Mouse (Mus musculus) hindbrain, embryonic 13.5 days (tissue): Measurements from ENCODE around the gene Serpina6. TPM values are rescaled to one million over a fixed set of nuclear protein-coding genes. Genes with fewer than 3 reads are reported as not detected.

Experiments
- ATAC-seq: fragments of 200-750 bp; cut with Nextera tagmentation; 2 replicates; pipeline ENCODE4 v1.8.0; 2017; ENCODE audit warnings: moderate TSS enrichment; ENCODE audit not compliant: low FRiP score
- H3K27ac ChIP-seq: fragments of 300-500 bp; sonication (generic); 2 replicates; pipeline ENCODE4 v1.5.1; 2015; ENCODE audit warnings: inconsistent platforms, mild to moderate bottlenecking, moderate library complexity
- H3K27me3 ChIP-seq: fragments of 300-500 bp; sonication (generic); 2 replicates; pipeline ENCODE4 v1.6.1; 2015; ENCODE audit warnings: mild to moderate bottlenecking, inconsistent platforms
- H3K36me3 ChIP-seq: fragments of 300-500 bp; sonication (generic); 2 replicates; pipeline ENCODE4 v1.6.1; 2015; ENCODE audit warnings: mild to moderate bottlenecking, inconsistent platforms
- H3K4me1 ChIP-seq: fragments of 300-500 bp; sonication (generic); replicated peaks from 2 replicates; pipeline ENCODE4 v1.6.1; 2015; ENCODE audit warnings: inconsistent platforms
- H3K4me2 ChIP-seq: fragments of 300-500 bp; sonication (generic); 2 replicates; pipeline ENCODE4 v1.6.1; 2015; ENCODE audit warnings: inconsistent platforms, mild to moderate bottlenecking, moderate library complexity
- H3K4me3 ChIP-seq: fragments of 300-500 bp; sonication (generic); 2 replicates; pipeline ENCODE4 v1.5.1; 2015; ENCODE audit warnings: mild to moderate bottlenecking, inconsistent platforms
- H3K9ac ChIP-seq: fragments of 300-500 bp; sonication (generic); 2 replicates; pipeline ENCODE4 v1.6.1; 2015; ENCODE audit warnings: mild to moderate bottlenecking, inconsistent platforms
- H3K9me3 ChIP-seq: fragments of 300-500 bp; sonication (generic); 2 replicates; pipeline ENCODE4 v1.6.1; 2016; ENCODE audit warnings: inconsistent platforms
- WGBS: fragments of 180-500 bp; shearing (Covaris S2); methylation state at CpG from one replicate; pipeline ENCODE4 v1.1.7; 2015; 5-methylcytosine and 5-hydroxymethylcytosine counted together
- polyA plus RNA-seq: library from polyadenylated mRNA; unstranded; fragments of >200 nt; fragmentation: Nextera tagmentation; extraction: Ambion mirVana; gene quantifications from 2 replicates; pipeline ENCODE4 v1.2.1, GENCODE M21; 2015

Serpina6 gene
- polyA plus RNA-seq, result 0.48 TPM in 1 of 2 replicates, not detected in the other

GRCm38 (mm10) chr12:103656848-103657626, at the start of gene Serpina6:
Gene Serpina6 (minus strand): TSS chr12:103657212.
- Histone ChIP-seq H3K36me3 (no peaks in the 10 kb centered on the region), H3K9me3 (no peaks in the 10 kb centered on the region), H3K4me1 (no peaks in the 10 kb centered on the region), H3K27ac (no peak within 1 kb of the TSS), H3K4me2 (no peak within 1 kb of the TSS), H3K4me3 (no peak within 1 kb of the TSS), H3K27me3 (no peaks in the 10 kb centered on the region), H3K9ac (no peak within 1 kb of the TSS)
- ATAC-seq, result no peak
- 84% methylated on average over 9 of the region's 9 CpGs for WGBS

- no peak overlapping the region for H3K4me3 ChIP-seq
- no peak for ATAC-seq
- H3K4me2 ChIP-seq, result no peak overlapping the region
- 81% methylated on average over 4 of the region's 4 CpGs for WGBS
- no peak overlapping the region for H3K27ac ChIP-seq
- no peaks in the 10 kb centered on the region for H3K4me1 ChIP-seq
- H3K27me3 ChIP-seq, result no peaks in the 10 kb centered on the region
- no peak overlapping the region for H3K9ac ChIP-seq
- H3K9me3 ChIP-seq, result no peaks in the 10 kb centered on the region
- H3K36me3 ChIP-seq, result no peaks in the 10 kb centered on the region
Observed at GRCm38 (mm10) chr12:103706113-103706512, 49.1 kb upstream of the Serpina6 start.

GRCm38 (mm10) chr12:103705547-103705946, 48.5 kb upstream of the Serpina6 start:
- no peak for ATAC-seq
- WGBS, result 78% methylated on average over 2 of the region's 2 CpGs
- Histone ChIP-seq H3K27me3 (no peaks in the 10 kb centered on the region), H3K4me3 (no peak overlapping the region), H3K27ac (no peak overlapping the region), H3K4me2 (no peak overlapping the region), H3K36me3 (no peaks in the 10 kb centered on the region), H3K4me1 (no peaks in the 10 kb centered on the region), H3K9ac (no peak overlapping the region), H3K9me3 (no peaks in the 10 kb centered on the region)

GRCm38 (mm10) chr12:103700144-103700750, 43.2 kb upstream of the Serpina6 start:
- Histone ChIP-seq H3K36me3 (no peaks in the 10 kb centered on the region), H3K9ac (no peak overlapping the region), H3K4me2 (no peak overlapping the region), H3K27ac (no peak overlapping the region), H3K27me3 (no peaks in the 10 kb centered on the region), H3K9me3 (no peaks in the 10 kb centered on the region), H3K4me3 (no peak overlapping the region), H3K4me1 (no peaks in the 10 kb centered on the region)
- 89% methylated on average over 4 of the region's 4 CpGs for WGBS
- no peak for ATAC-seq

DNA sequence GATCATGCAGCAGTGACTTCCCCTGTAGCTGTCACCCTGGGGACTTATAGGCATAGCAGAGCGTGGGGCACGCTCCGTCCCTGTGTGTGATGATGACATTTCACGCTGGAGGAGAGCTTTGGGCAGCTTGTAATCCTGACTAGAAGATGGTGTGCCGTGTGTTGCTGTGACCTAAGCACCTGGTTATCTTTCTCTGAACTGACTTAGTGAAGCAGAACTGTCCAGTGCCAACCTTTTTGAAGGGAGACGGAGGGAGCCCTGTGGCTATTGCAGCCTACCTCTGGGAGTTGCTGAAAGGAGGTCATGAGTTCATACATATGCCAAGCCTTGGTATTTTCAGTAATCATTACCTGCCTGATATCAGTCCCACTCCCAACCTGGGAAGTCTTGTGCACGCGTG, 38.4 kb upstream of the Serpina6 start, which contains the start of gene Serpina1f:
Gene Serpina1f (minus strand): TSS at position 101 of the 400 bp plus-strand sequence.
- ATAC-seq, result no peak
- 89% methylated on average over 8 of the region's 8 CpGs for WGBS
- no peaks in the 10 kb centered on the region for H3K36me3 ChIP-seq

GRCm38 (mm10) chr12:103688221-103688814, 31.3 kb upstream of the Serpina6 start:
- Histone ChIP-seq H3K4me3 (no peak overlapping the region), H3K36me3 (no peaks in the 10 kb centered on the region), H3K27ac (no peak overlapping the region), H3K27me3 (no peaks in the 10 kb centered on the region), H3K9ac (no peak overlapping the region), H3K4me1 (no peaks in the 10 kb centered on the region), H3K9me3 (no peaks in the 10 kb centered on the region), H3K4me2 (no peak overlapping the region)
- no peak for ATAC-seq
- WGBS, result 60% methylated on average over 3 of the region's 3 CpGs

More for the DNA sequence above, 38.4 kb upstream of the Serpina6 start, which contains the start of gene Serpina1f:
- Histone ChIP-seq H3K4me2 (no peak within 1 kb of the TSS), H3K4me1 (no peaks in the 10 kb centered on the region), H3K9me3 (no peaks in the 10 kb centered on the region), H3K27me3 (no peaks in the 10 kb centered on the region), H3K4me3 (no peak within 1 kb of the TSS), H3K9ac (no peak within 1 kb of the TSS), H3K27ac (no peak within 1 kb of the TSS)

DNA sequence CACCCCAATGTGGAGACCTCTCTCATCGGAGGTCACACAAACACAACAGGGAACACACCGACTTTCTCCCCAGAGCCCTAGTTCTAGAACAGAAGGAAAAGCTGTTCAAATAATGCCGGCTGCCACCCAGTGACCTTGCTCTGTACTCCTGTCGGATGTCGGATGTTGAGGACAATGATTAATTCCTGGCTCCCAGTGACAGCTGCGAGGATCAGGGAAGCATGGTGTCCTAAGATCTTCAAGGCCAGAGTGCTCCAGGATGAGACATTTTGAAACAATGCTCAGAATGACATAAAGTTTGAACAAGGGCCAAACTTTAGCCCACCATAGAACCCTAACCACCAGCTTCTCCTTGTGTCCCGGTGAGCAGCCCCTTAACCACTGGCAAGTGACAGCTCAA, 30.0 kb upstream of the Serpina6 start:
- ATAC-seq, result no peak
- Histone ChIP-seq H3K4me3 (no peak overlapping the region), H3K27me3 (no peaks in the 10 kb centered on the region), H3K4me2 (no peak overlapping the region), H3K4me1 (no peaks in the 10 kb centered on the region), H3K27ac (no peak overlapping the region), H3K36me3 (no peaks in the 10 kb centered on the region), H3K9me3 (no peaks in the 10 kb centered on the region), H3K9ac (no peak overlapping the region)
- 56% methylated on average over 7 of the region's 7 CpGs for WGBS

DNA sequence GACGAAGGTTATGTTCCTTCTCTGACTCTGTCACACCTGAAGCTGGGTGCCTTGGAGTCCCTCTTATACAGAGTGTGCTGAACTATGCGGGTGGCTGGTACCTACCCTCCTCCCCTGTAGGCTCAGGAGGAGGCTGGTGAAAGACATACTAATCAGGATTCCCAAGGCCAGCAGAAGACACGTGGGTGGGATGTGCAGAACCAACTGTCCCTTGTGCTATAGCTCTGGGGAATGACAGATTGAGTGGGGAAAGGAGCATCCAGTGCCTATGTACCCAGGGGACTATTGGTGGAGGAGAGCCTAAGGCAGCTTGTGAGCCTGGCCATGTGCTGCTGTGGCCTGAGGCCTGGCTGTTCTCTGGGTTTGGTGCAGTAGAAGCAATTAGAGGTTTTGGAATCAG, 29.0 kb upstream of the Serpina6 start:
- H3K9ac ChIP-seq, result no peak overlapping the region
- 78% methylated on average over 3 of the region's 3 CpGs for WGBS
- H3K27me3 ChIP-seq, result no peaks in the 10 kb centered on the region
- no peak for ATAC-seq
- H3K27ac ChIP-seq, result no peak overlapping the region
- H3K36me3 ChIP-seq, result no peaks in the 10 kb centered on the region
- no peak overlapping the region for H3K4me3 ChIP-seq
- no peak overlapping the region for H3K4me2 ChIP-seq
- no peaks in the 10 kb centered on the region for H3K4me1 ChIP-seq
- no peaks in the 10 kb centered on the region for H3K9me3 ChIP-seq

GRCm38 (mm10) chr12:103685386-103685785, 28.4 kb upstream of the Serpina6 start:
- H3K4me2 ChIP-seq, result no peak overlapping the region
- no peaks in the 10 kb centered on the region for H3K36me3 ChIP-seq
- 88% methylated on average over 3 of the region's 3 CpGs for WGBS
- ATAC-seq, result no peak
- H3K27me3 ChIP-seq, result no peaks in the 10 kb centered on the region
- no peak overlapping the region for H3K27ac ChIP-seq
- no peak overlapping the region for H3K9ac ChIP-seq
- no peak overlapping the region for H3K4me3 ChIP-seq
- no peaks in the 10 kb centered on the region for H3K9me3 ChIP-seq
- no peaks in the 10 kb centered on the region for H3K4me1 ChIP-seq

GRCm38 (mm10) chr12:103683775-103684174, 26.8 kb upstream of the Serpina6 start:
- Histone ChIP-seq H3K4me1 (no peaks in the 10 kb centered on the region), H3K9me3 (no peaks in the 10 kb centered on the region), H3K4me3 (no peak overlapping the region), H3K36me3 (no peaks in the 10 kb centered on the region), H3K27me3 (no peaks in the 10 kb centered on the region), H3K4me2 (no peak overlapping the region), H3K27ac (no peak overlapping the region), H3K9ac (no peak overlapping the region)
- ATAC-seq, result no peak
- 77% methylated on average over 4 of the region's 4 CpGs for WGBS

DNA sequence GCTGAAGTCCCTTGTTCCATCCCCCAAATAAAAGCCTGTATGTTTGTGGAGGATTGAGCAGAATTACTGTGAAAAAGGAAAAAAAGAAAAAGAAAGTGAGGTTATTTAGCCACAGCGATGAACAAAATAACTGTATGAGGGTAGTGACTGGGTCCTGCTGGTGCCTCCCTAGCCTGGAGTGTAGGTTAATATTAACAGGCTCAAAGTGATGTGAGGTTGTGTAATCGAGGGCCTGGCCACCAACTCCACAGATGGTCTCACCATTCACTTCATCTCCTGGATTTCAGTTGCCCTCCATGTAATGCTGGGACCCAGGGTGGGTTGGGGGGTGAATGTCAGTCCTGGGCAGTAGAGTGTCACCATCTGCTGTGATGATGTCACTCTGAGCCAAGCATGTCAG, 24.7 kb upstream of the Serpina6 start:
- Histone ChIP-seq H3K9ac (no peak overlapping the region), H3K27me3 (no peaks in the 10 kb centered on the region), H3K27ac (no peak overlapping the region), H3K36me3 (no peaks in the 10 kb centered on the region), H3K9me3 (no peaks in the 10 kb centered on the region), H3K4me3 (no peak overlapping the region), H3K4me2 (no peak overlapping the region), H3K4me1 (no peaks in the 10 kb centered on the region)
- 74% methylated on average over 2 of the region's 2 CpGs for WGBS
- no peak for ATAC-seq

- Histone ChIP-seq H3K4me2 (no peak overlapping the region), H3K9ac (no peak overlapping the region), H3K27me3 (no peaks in the 10 kb centered on the region), H3K4me3 (no peak overlapping the region), H3K4me1 (no peaks in the 10 kb centered on the region), H3K36me3 (no peaks in the 10 kb centered on the region), H3K9me3 (no peaks in the 10 kb centered on the region), H3K27ac (no peak overlapping the region)
- WGBS, result 81% methylated on average over 2 of the region's 2 CpGs
- no peak for ATAC-seq
Observed at GRCm38 (mm10) chr12:103681169-103681568, 24.2 kb upstream of the Serpina6 start.
